Mouse (Mus musculus) megakaryocyte, embryonic 14.5 days (primary cell): ENCODE results near the gene Mrpl51.

ENCODE experiments used
- FLI1 ChIP-seq: IDR thresholded peaks from 2 replicates; pipeline ENCODE4 v1.6.1; 2012; ENCODE audit warnings: low read length, inconsistent platforms, mixed read lengths
- GATA1 ChIP-seq: IDR thresholded peaks from 3 replicates; pipeline ENCODE4 v1.6.1; 2012; ENCODE audit warnings: mixed read lengths, low read length, inconsistent platforms, borderline replicate concordance

GRCm38 (mm10) chr6:125232516-125232915 lies 40.9 kb downstream of the Mrpl51 start:
- no peak for TF ChIP-seq GATA1
- TF ChIP-seq FLI1, result no peak
